Mouse (Mus musculus): ENCODE results near the gene Hepacam. TPM values are rescaled to one million over a fixed set of nuclear protein-coding genes. Genes with fewer than 3 reads are reported as not detected.

Gene Hepacam
- total and polyA plus RNA-seq, 3 experiments, result 0.13 TPM; not detected in 2

DNA sequence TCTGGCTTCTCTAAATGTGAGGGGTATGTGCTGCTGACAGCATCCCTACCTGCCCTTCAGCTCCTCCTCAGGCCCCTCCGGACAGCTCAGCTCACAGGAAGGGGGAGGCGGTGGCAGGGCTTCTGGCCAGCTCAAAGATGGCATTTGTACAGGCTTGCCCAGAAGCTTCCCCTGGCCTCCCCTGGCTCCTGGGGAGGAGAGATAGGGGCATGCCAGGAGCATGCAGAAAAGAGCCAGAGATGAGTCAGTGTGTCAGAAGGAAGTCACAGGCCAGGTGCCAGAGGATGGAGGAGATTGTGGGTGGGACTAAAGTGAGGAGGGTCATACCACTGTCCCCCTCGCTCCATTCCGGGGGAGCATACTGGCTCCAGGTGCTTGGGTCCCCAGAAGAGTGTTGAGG lies 51.6 kb downstream of the Hepacam start:
- Histone ChIP-seq H3K4me3 (replicated peaks in 1 of 3; ENCODE audit: low read depth in 2 of 3, low read length in 2 of 3, poor library complexity in 1 of 3) (no peak overlapping the region), H3K79me2 (replicated peaks; ENCODE audit: control insufficient read depth, extremely low read depth, insufficient read depth, poor library complexity, severe bottlenecking) (no peaks in the 10 kb centered on the region), H3K9me3 (replicated peaks; ENCODE audit: low read length) (no peaks in the 10 kb centered on the region), H3K27me3 (replicated peaks) (peaks cover 34% of the 10 kb centered on the region), H3K4me1 (ENCODE audit: control insufficient read depth in 1 of 2, insufficient read depth in 2 of 2) (peaks cover 17 to 31% of the 10 kb centered on the region in 2 experiments), H3K4me2 (ENCODE audit: insufficient read depth, low read depth, poor library complexity, severe bottlenecking) (no peak overlapping the region), H3K27ac (ENCODE audit: insufficient read depth, low read depth) (no peak overlapping the region), H3K36me3 (replicated peaks in 1 of 2; ENCODE audit: control insufficient read depth in 1 of 2, insufficient read depth in 1 of 2, low read length in 1 of 2) (no peaks in the 10 kb centered on the region), H3K9ac (ENCODE audit: insufficient read depth, low read depth) (no peak overlapping the region)
- TF ChIP-seq POLR2AphosphoS2 (IDR thresholded peaks at IDR 0.05; ENCODE audit: low read depth, low read length) (no peak), IRF4 (IDR thresholded peaks at IDR 0.05; ENCODE audit: low read depth, low read length) (0 out of 2 replicates have a peak, but pooled peaks have one; percentile 8)
- no peak for DNase-seq (ENCODE audit: extremely low read depth)
- dilution Hi-C loops (cut with MboI; ENCODE audit: extremely low pct_ligation_motif_present, extremely low pct_unique_long_range_greater_than_20kb, low sequenced_read_pairs), result no loop called here
- in situ Hi-C loops (cut with MboI; ENCODE audit: low pct_ligation_motif_present, low pct_unique_long_range_greater_than_20kb, low sequenced_read_pairs), result loop anchor here (25.0 kb wide), 1 partner anchor 519 kb away; no protein-coding TSS in a partner anchor

DNA sequence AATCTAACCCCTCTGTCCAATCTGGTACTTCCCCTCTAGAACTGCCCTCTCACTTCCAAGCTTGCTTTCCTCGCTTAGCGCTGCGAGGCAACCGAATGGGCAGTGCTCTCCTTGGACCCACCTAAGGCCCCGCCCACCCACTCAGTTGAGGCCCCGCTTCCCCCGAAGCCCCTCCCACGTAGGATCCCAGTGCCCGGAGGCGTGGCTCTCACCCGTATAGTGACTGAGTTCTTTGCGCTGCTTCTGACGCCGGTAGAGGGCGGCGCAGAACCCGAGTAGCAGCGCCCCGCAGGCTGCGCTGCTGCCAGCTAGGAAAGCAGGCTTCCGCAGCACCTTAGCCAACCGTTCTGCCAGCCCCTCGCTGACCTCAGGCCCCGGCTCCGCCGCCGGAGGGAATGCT lies 53.5 kb downstream of the Hepacam start:
- Histone ChIP-seq H3K36me3 (replicated peaks in 1 of 2; ENCODE audit: control insufficient read depth in 1 of 2, insufficient read depth in 1 of 2, low read length in 1 of 2) (no peaks in the 10 kb centered on the region), H3K27me3 (replicated peaks) (peaks cover 47% of the 10 kb centered on the region), H3K27ac (ENCODE audit: insufficient read depth, low read depth) (no peak overlapping the region), H3K4me3 (replicated peaks in 1 of 3; ENCODE audit: low read depth in 2 of 3, low read length in 2 of 3, poor library complexity in 1 of 3) (no peak overlapping the region), H3K4me1 (ENCODE audit: control insufficient read depth in 1 of 2, insufficient read depth in 2 of 2) (peaks cover 17 to 31% of the 10 kb centered on the region in 2 experiments), H3K9ac (ENCODE audit: insufficient read depth, low read depth) (no peak overlapping the region), H3K4me2 (ENCODE audit: insufficient read depth, low read depth, poor library complexity, severe bottlenecking) (peak overlapping the region; percentile 48), H3K79me2 (replicated peaks; ENCODE audit: control insufficient read depth, extremely low read depth, insufficient read depth, poor library complexity, severe bottlenecking) (no peaks in the 10 kb centered on the region), H3K9me3 (replicated peaks; ENCODE audit: low read length) (no peaks in the 10 kb centered on the region)
- peak; percentile 92 for DNase-seq (ENCODE audit: extremely low read depth)
- in situ Hi-C loops (cut with MboI; ENCODE audit: low pct_ligation_motif_present, low pct_unique_long_range_greater_than_20kb, low sequenced_read_pairs), result loop anchor here (10.0 to 25.0 kb wide), 3 partner anchors 124 to 517 kb away; no protein-coding TSS in a partner anchor
- dilution Hi-C loops (cut with MboI; ENCODE audit: extremely low pct_ligation_motif_present, extremely low pct_unique_long_range_greater_than_20kb, low sequenced_read_pairs), result no loop called here
- TF ChIP-seq CHD2 (IDR thresholded peaks at IDR 0.05; ENCODE audit: low read length), result no peak
- TF ChIP-seq POLR2AphosphoS2 (IDR thresholded peaks at IDR 0.05; ENCODE audit: low read depth, low read length), result no peak
- TF ChIP-seq GABPA (IDR thresholded peaks at IDR 0.05; ENCODE audit: insufficient replicate concordance, low read depth, low read length), result no peak
- no peak for TF ChIP-seq E2F4 (IDR thresholded peaks at IDR 0.05; ENCODE audit: insufficient replicate concordance, low read depth, low read length)
- peak; percentile 40; the same call in 1 of the 2 replicates for TF ChIP-seq IRF4 (IDR thresholded peaks at IDR 0.05; ENCODE audit: low read depth, low read length)
- peak; percentile 31; the same call in 1 of the 2 replicates for TF ChIP-seq TCF12 (IDR thresholded peaks at IDR 0.05; ENCODE audit: low read depth, low read length)
- no peak for TF ChIP-seq ETS1 (conservative IDR thresholded peaks at IDR 0.05; ENCODE audit: low read depth, low read length)
- TF ChIP-seq NELFE (IDR thresholded peaks at IDR 0.05; ENCODE audit: low read depth, low read length), result no peak
- no peak for TF ChIP-seq ZKSCAN1 (IDR thresholded peaks at IDR 0.05; ENCODE audit: borderline replicate concordance, low read depth, low read length)
- no peak for TF ChIP-seq ZMIZ1 (IDR thresholded peaks at IDR 0.05; ENCODE audit: low read depth, low read length)
- no peak for TF ChIP-seq CHD1 (IDR thresholded peaks at IDR 0.05; ENCODE audit: low read depth, low read length)
- no peak for TF ChIP-seq ZNF384 (IDR thresholded peaks at IDR 0.05; ENCODE audit: low read depth, low read length)
- no peak for TF ChIP-seq MXI1 (IDR thresholded peaks at IDR 0.05; ENCODE audit: low read depth, low read length)
- TF ChIP-seq RCOR1 (conservative IDR thresholded peaks at IDR 0.05; ENCODE audit: low read depth, low read length), result no peak
- TF ChIP-seq SMC3 (IDR thresholded peaks at IDR 0.05; ENCODE audit: low read depth, low read length), result peak; percentile 41
- TF ChIP-seq MEF2A (IDR thresholded peaks at IDR 0.05; ENCODE audit: borderline replicate concordance, low read depth, low read length), result no peak
- 0 out of 2 replicates have a peak, but pooled peaks have one; percentile 28 for TF ChIP-seq POLR2A (IDR thresholded peaks at IDR 0.05; ENCODE audit: low read depth, low read length)
- peak in 1 of 2 experiments; percentile 80; a peak in 2 of 4 replicates for TF ChIP-seq CTCF (conservative IDR thresholded peaks at IDR 0.05 in 1 of 2, IDR thresholded peaks at IDR 0.05 in 1 of 2; ENCODE audit: low read depth in 2 of 2, low read length in 2 of 2)
- no peak for TF ChIP-seq MYC (IDR thresholded peaks at IDR 0.05; ENCODE audit: low read depth, low read length)
- TF ChIP-seq HCFC1 (IDR thresholded peaks at IDR 0.05; ENCODE audit: low read depth, low read length), result no peak
- no peak for TF ChIP-seq JUN (IDR thresholded peaks at IDR 0.05; ENCODE audit: insufficient read depth, low read depth, low read length)
- no peak for TF ChIP-seq JUND (conservative IDR thresholded peaks at IDR 0.05; ENCODE audit: low read depth, low read length)
- TF ChIP-seq ELF1 (IDR thresholded peaks at IDR 0.05; ENCODE audit: low read depth, low read length), result peak; percentile 40; the same call in 1 of the 2 replicates
- TF ChIP-seq USF2 (conservative IDR thresholded peaks at IDR 0.05; ENCODE audit: low read depth, low read length), result no peak
- no peak for TF ChIP-seq TBP (conservative IDR thresholded peaks at IDR 0.05; ENCODE audit: low read depth, low read length)
- no peak for TF ChIP-seq BHLHE40 (IDR thresholded peaks at IDR 0.05; ENCODE audit: low read depth, low read length)
- TF ChIP-seq RAD21 (IDR thresholded peaks at IDR 0.05; ENCODE audit: low read depth, low read length), result peak; percentile 32
- TF ChIP-seq EP300 (IDR thresholded peaks at IDR 0.05; ENCODE audit: low read length), result no peak
- no peak for TF ChIP-seq MAFK (IDR thresholded peaks at IDR 0.05; ENCODE audit: insufficient replicate concordance, low read length)
- TF ChIP-seq PAX5 (IDR thresholded peaks at IDR 0.05; ENCODE audit: low read length), result no peak
- peak; percentile 47 for TF ChIP-seq NRF1 (IDR thresholded peaks at IDR 0.05; ENCODE audit: low read depth, low read length)
- TF ChIP-seq MAX (IDR thresholded peaks at IDR 0.05; ENCODE audit: low read length), result no peak
- TF ChIP-seq SIN3A (IDR thresholded peaks at IDR 0.05; ENCODE audit: low read length), result no peak

Measured in CH12.LX (cell line).